Mouse (Mus musculus) cerebellum, adult 2 months (tissue): ENCODE measurements around the gene Apaf1.

Experiments used
- CTCF ChIP-seq: fragments of 200-500 bp; IDR thresholded peaks from 2 replicates; pipeline ENCODE4 v1.5.1; 2011; ENCODE audit warnings: low read depth, mild to moderate bottlenecking, control low read depth, low read length, moderate library complexity, borderline replicate concordance; ENCODE audit not compliant: insufficient read depth
- POLR2A ChIP-seq: fragments of 200-500 bp; IDR thresholded peaks from 2 replicates; pipeline ENCODE4 v1.6.1; 2011; ENCODE audit warnings: low read length, control low read depth, borderline replicate concordance; ENCODE audit not compliant: insufficient read depth

DNA sequence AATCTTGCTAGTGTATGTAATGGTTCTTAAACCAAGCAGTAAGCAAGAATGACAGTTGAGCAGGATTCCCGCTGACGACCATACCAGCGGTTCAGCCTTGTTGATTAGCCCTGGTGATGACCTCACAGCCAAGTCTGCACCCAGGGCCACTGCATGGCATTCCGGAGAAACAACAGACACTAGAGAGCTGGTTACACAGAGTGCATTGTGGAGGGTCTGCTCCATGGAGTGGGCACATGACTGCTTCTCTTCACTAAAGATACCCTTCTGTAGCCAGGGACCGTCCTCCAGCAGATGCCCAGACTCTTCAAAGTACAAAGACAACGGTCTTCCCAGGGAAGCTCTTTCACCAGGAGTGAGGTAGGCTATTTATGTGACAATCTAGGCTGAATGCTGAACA is 90.3 kb downstream of the Apaf1 start:
- TF ChIP-seq CTCF: no peak
- TF ChIP-seq POLR2A: no peak
